In genomic region chr10:12762668-12763067, GRCm38 (mm10) we compare ENCODE assay signal across 21 mouse cellular contexts.
"Had no signal": no experiment of that assay in that cellular context is flagged by ENCODE, and none has a peak within 500 bp of the region (broad histone marks: within the 10 kb centered on the region; RNA-seq: fewer than 3 reads in every experiment).

No protein-coding gene starts in this region.

- ATAC-seq: liver, postnatal 0 days; midbrain, embryonic 13.5 days; midbrain, embryonic 15.5 days had no signal

- H3K36me3 ChIP-seq: liver, embryonic 15.5 days; midbrain, embryonic 13.5 days; midbrain, embryonic 15.5 days; neural tube, embryonic 13.5 days; neural tube, embryonic 15.5 days had no signal

- H3K4me1 ChIP-seq: liver, embryonic 15.5 days had no signal

- H3K4me3 ChIP-seq: liver, embryonic 15.5 days; megakaryocyte, embryonic 14.5 days; midbrain, embryonic 13.5 days; midbrain, embryonic 15.5 days; myocyte; neural tube, embryonic 13.5 days; neural tube, embryonic 15.5 days had no signal

- H3K4me2 ChIP-seq: liver, embryonic 15.5 days; midbrain, embryonic 11.5 days; midbrain, embryonic 13.5 days; midbrain, embryonic 15.5 days; neural tube, embryonic 13.5 days; neural tube, embryonic 15.5 days had no signal

- DNase-seq: liver, postnatal 0 days; lung, adult 2 months; lung, postnatal 10 days; lung, postnatal 36 days; retina, postnatal 1 day; right cerebral cortex, adult 18-20 months; right cerebral cortex, postnatal 25 days; right cerebral cortex, postnatal 4 days; spleen, adult 18-20 months; thymus, adult 2 months; thymus, postnatal 25 days; thymus, postnatal 4 days had no signal

- H3K27me3 ChIP-seq: liver, embryonic 15.5 days; megakaryocyte, embryonic 14.5 days; midbrain, embryonic 13.5 days; midbrain, embryonic 15.5 days; neural tube, embryonic 13.5 days; neural tube, embryonic 15.5 days had no signal

- H3K27ac ChIP-seq: liver, embryonic 15.5 days; macrophage; midbrain, embryonic 13.5 days; midbrain, embryonic 15.5 days; neural tube, embryonic 13.5 days; neural tube, embryonic 15.5 days had no signal

- H3K9me3 ChIP-seq: liver, embryonic 15.5 days; midbrain, embryonic 15.5 days; neural tube, embryonic 15.5 days had no signal

- H3K9ac ChIP-seq: liver, embryonic 15.5 days; liver, postnatal 0 days; midbrain, embryonic 13.5 days; midbrain, embryonic 15.5 days; neural tube, embryonic 13.5 days; neural tube, embryonic 15.5 days had no signal
